Mouse (Mus musculus): ENCODE results near the gene Snap91. TPM values are rescaled to one million over a fixed set of nuclear protein-coding genes. Genes with fewer than 3 reads are reported as not detected.

Snap91 gene
- polyA plus RNA-seq, 1 experiment from 2014 or later, result 18.4 TPM

DNA sequence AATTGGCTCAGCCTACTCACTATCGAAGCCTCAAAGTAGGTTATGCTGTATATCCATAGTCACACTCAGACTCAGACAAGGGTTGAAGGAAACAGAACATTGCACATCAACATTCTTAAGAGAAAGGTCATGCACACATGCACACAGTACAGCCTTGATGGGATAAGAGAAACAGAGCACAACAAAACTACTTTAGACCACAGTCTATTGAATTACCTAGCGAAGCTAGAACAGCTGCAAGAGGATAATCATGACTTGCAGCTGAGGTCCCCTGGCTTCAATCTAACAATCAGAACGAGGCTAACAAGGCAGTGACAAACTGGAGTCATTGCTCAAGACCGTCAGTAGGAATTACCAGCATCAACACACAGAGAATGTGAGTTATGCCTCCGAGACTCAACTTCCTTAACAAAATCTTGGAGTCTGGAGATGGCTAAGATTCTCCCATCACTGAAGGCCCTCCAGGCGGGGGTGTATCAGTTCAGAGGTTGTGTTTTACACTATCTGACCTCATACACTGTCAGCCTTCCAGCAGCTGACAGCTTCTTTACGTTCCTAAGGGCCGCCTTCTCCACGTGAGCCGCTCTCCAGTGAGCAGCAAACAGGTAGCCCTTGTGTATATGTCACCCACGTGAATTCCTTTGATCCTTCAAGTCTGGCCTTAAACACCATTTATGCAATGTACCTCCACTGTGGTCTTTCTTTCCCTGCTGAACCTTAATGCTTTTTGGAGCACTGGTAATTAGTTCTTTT lies 10.7 kb downstream of the Snap91 start:
- H3K9ac ChIP-seq (replicated peaks; ENCODE audit: low read length), result no peak overlapping the region
- H3K27ac ChIP-seq (ENCODE audit: low read length), result no peak overlapping the region
- H3K36me3 ChIP-seq (ENCODE audit: insufficient read depth, low read length), result no peaks in the 10 kb centered on the region
- H3K9me3 ChIP-seq (ENCODE audit: low read length), result no peaks in the 10 kb centered on the region
- 48% methylated on average over 11 of the region's 11 CpGs for WGBS
- H3K27me3 ChIP-seq (ENCODE audit: insufficient read depth, low read length), result no peaks in the 10 kb centered on the region
- ATAC-seq (ENCODE audit: low FRiP score, low TSS enrichment), result 0 out of 2 replicates have a peak, but pooled peaks have one; percentile 42
- H3K4me1 ChIP-seq (ENCODE audit: insufficient read depth, low read length), result no peaks in the 10 kb centered on the region
- no peak overlapping the region for H3K4me3 ChIP-seq (ENCODE audit: low read length)
- no peak overlapping the region for H3K4me2 ChIP-seq (replicated peaks; ENCODE audit: low read depth, low read length)

GRCm38 (mm10) chr9:86858101-86858500 lies 22.4 kb downstream of the Snap91 start:
- Histone ChIP-seq H3K9me3 (ENCODE audit: low read length) (no peaks in the 10 kb centered on the region), H3K27ac (ENCODE audit: low read length) (no peak overlapping the region), H3K4me1 (ENCODE audit: insufficient read depth, low read length) (no peaks in the 10 kb centered on the region), H3K36me3 (ENCODE audit: insufficient read depth, low read length) (no peaks in the 10 kb centered on the region), H3K9ac (replicated peaks; ENCODE audit: low read length) (no peak overlapping the region), H3K4me3 (ENCODE audit: low read length) (no peak overlapping the region), H3K4me2 (replicated peaks; ENCODE audit: low read depth, low read length) (no peak overlapping the region), H3K27me3 (ENCODE audit: insufficient read depth, low read length) (no peaks in the 10 kb centered on the region)
- ATAC-seq (ENCODE audit: low FRiP score, low TSS enrichment), result no peak
- 97% methylated on average over 4 of the region's 4 CpGs for WGBS

GRCm38 (mm10) chr9:86857626-86858025 lies 22.8 kb downstream of the Snap91 start:
- no peak for ATAC-seq (ENCODE audit: low FRiP score, low TSS enrichment)
- no peaks in the 10 kb centered on the region for H3K9me3 ChIP-seq (ENCODE audit: low read length)
- H3K4me1 ChIP-seq (ENCODE audit: insufficient read depth, low read length), result no peaks in the 10 kb centered on the region
- no peak overlapping the region for H3K4me3 ChIP-seq (ENCODE audit: low read length)
- no peaks in the 10 kb centered on the region for H3K36me3 ChIP-seq (ENCODE audit: insufficient read depth, low read length)
- no peaks in the 10 kb centered on the region for H3K27me3 ChIP-seq (ENCODE audit: insufficient read depth, low read length)
- 91% methylated on average over 2 of the region's 2 CpGs for WGBS
- no peak overlapping the region for H3K27ac ChIP-seq (ENCODE audit: low read length)
- H3K4me2 ChIP-seq (replicated peaks; ENCODE audit: low read depth, low read length), result no peak overlapping the region
- H3K9ac ChIP-seq (replicated peaks; ENCODE audit: low read length), result no peak overlapping the region

DNA sequence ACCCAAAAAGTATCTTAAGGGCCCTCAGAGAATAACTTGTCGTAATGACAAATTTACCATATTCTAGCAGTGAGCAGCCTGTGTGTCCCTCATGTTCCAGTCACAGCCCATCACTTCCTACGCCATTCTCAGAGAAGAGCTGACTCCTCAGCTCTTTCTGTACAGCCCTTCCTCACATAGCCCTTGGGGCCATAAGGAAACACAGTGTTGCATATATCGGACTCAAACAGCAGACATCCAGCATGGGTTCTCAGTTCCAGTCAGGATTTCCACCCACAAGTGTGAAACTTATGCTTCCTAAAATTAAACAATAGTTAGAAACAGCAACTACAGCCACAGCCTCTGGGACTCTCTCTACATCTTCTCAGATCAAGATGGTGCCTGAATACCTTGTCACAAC lies 27.6 kb downstream of the Snap91 start:
- H3K4me1 ChIP-seq (ENCODE audit: insufficient read depth, low read length), result no peaks in the 10 kb centered on the region
- WGBS, result 97% methylated on average over 3 of the region's 3 CpGs
- H3K9ac ChIP-seq (replicated peaks; ENCODE audit: low read length), result no peak overlapping the region
- H3K4me3 ChIP-seq (ENCODE audit: low read length), result no peak overlapping the region
- H3K4me2 ChIP-seq (replicated peaks; ENCODE audit: low read depth, low read length), result no peak overlapping the region
- no peaks in the 10 kb centered on the region for H3K27me3 ChIP-seq (ENCODE audit: insufficient read depth, low read length)
- ATAC-seq (ENCODE audit: low FRiP score, low TSS enrichment), result no peak
- H3K27ac ChIP-seq (ENCODE audit: low read length), result no peak overlapping the region
- H3K9me3 ChIP-seq (ENCODE audit: low read length), result no peaks in the 10 kb centered on the region
- H3K36me3 ChIP-seq (ENCODE audit: insufficient read depth, low read length), result no peaks in the 10 kb centered on the region

DNA sequence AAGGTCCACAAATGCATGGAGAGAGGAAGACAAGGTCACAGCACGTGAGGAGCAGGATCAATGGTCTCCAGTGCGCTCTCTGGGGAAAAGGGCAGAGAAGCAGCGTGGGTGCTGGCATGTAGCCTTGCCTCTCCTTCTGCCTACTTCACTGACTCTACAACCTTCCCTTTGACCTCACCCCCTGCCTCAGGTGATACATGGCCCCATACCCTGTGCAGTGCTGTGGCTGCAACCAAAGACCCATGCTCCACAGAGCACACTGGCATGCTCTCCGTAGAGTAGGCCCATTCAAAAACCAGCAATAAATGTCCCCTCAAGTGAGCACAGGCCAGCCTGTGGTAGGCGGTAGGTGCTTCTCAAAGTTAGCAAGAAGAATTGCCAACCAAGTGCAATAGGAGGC lies 28.8 kb downstream of the Snap91 start:
- no peak overlapping the region for H3K4me2 ChIP-seq (replicated peaks; ENCODE audit: low read depth, low read length)
- ATAC-seq (ENCODE audit: low FRiP score, low TSS enrichment), result no peak
- H3K36me3 ChIP-seq (ENCODE audit: insufficient read depth, low read length), result no peaks in the 10 kb centered on the region
- no peaks in the 10 kb centered on the region for H3K9me3 ChIP-seq (ENCODE audit: low read length)
- H3K27me3 ChIP-seq (ENCODE audit: insufficient read depth, low read length), result no peaks in the 10 kb centered on the region
- no peak overlapping the region for H3K9ac ChIP-seq (replicated peaks; ENCODE audit: low read length)
- 90% methylated on average over 5 of the region's 5 CpGs for WGBS
- H3K4me1 ChIP-seq (ENCODE audit: insufficient read depth, low read length), result no peaks in the 10 kb centered on the region
- H3K27ac ChIP-seq (ENCODE audit: low read length), result no peak overlapping the region
- no peak overlapping the region for H3K4me3 ChIP-seq (ENCODE audit: low read length)

DNA sequence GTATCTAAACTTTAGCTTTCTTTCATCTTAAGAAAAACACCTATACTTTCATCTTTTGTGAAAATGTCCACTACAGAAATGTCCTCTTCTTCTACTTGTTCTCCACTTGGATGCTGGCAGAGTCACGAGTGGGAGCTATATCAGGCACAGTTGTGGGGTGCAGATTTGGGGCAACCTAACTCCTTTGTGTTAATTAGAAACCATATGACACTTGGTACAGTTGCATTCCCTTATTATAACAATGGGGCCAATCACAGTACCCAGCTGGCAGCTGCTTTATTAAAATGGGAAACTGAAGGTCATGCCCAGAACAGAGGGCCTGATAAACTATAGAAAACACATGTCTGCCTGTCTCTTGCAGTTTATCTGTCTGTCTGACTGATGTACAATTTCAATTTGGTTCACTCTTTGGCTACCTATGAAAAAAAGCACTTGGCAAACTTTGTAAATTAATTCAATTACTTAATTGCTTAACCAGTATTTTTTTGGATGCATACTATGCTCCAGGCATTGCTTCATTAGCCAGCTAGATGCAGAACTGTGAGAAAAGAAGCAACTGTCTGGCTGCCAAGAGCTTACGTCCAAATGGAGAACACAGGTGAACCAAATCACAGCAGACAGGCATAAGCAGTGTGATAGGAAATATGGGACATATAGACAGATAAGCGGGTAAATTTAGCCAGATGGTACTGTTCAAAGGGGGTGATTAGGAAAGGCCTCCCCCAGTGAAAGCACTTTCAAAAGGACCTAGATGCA lies 29.8 kb downstream of the Snap91 start:
- Histone ChIP-seq H3K4me3 (ENCODE audit: low read length) (no peak overlapping the region), H3K4me2 (replicated peaks; ENCODE audit: low read depth, low read length) (no peak overlapping the region), H3K27ac (ENCODE audit: low read length) (no peak overlapping the region), H3K9me3 (ENCODE audit: low read length) (no peaks in the 10 kb centered on the region), H3K27me3 (ENCODE audit: insufficient read depth, low read length) (no peaks in the 10 kb centered on the region), H3K36me3 (ENCODE audit: insufficient read depth, low read length) (no peaks in the 10 kb centered on the region), H3K9ac (replicated peaks; ENCODE audit: low read length) (no peak overlapping the region), H3K4me1 (ENCODE audit: insufficient read depth, low read length) (no peaks in the 10 kb centered on the region)
- WGBS, result 79% methylated on average over 3 of the region's 3 CpGs
- no peak for ATAC-seq (ENCODE audit: low FRiP score, low TSS enrichment)

DNA sequence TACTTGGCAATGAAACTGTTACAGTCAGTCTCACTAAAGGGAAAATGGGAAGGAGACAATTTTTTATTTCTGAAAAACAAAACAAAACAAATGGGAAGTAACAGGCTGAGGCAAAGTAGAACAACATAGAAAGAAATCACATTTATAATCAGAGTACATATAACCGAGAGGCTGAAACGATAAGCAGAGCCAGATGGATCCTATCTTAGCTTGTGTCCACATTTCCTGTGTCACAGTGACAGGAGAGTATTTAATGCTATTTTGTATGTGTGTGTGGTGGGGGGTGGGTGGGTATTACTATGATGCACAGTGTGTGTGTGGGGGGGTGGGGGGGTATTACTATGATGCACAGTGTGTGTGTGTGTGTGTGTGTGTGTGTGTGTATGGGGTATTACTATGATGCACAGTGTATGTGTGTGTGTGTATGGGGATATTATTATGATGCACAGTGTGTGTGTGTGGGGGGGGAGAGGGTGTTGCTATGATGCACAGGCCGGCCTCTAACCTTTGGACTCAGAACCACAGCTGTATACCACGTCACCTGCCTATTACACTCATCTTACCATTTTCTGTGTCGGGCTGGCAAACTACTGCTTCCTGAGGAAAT lies 36.6 kb downstream of the Snap91 start:
- Histone ChIP-seq H3K36me3 (ENCODE audit: insufficient read depth, low read length) (no peaks in the 10 kb centered on the region), H3K27ac (ENCODE audit: low read length) (no peak overlapping the region), H3K27me3 (ENCODE audit: insufficient read depth, low read length) (no peaks in the 10 kb centered on the region), H3K9me3 (ENCODE audit: low read length) (no peaks in the 10 kb centered on the region), H3K4me3 (ENCODE audit: low read length) (no peak overlapping the region), H3K4me2 (replicated peaks; ENCODE audit: low read depth, low read length) (no peak overlapping the region), H3K9ac (replicated peaks; ENCODE audit: low read length) (no peak overlapping the region), H3K4me1 (ENCODE audit: insufficient read depth, low read length) (no peaks in the 10 kb centered on the region)
- no peak; the same call in 1 of the 2 replicates for ATAC-seq (ENCODE audit: low FRiP score, low TSS enrichment)
- WGBS, result 60% methylated on average over 5 of the region's 5 CpGs

- Histone ChIP-seq H3K27ac (ENCODE audit: low read length) (no peak overlapping the region), H3K27me3 (ENCODE audit: insufficient read depth, low read length) (no peaks in the 10 kb centered on the region), H3K9me3 (ENCODE audit: low read length) (0 out of 2 replicates have a peak, but pooled peaks cover 2% of the 10 kb centered on the region), H3K36me3 (ENCODE audit: insufficient read depth, low read length) (no peaks in the 10 kb centered on the region; the same call in 1 of the 2 replicates), H3K4me1 (ENCODE audit: insufficient read depth, low read length) (no peaks in the 10 kb centered on the region), H3K9ac (replicated peaks; ENCODE audit: low read length) (no peak overlapping the region), H3K4me3 (ENCODE audit: low read length) (no peak overlapping the region), H3K4me2 (replicated peaks; ENCODE audit: low read depth, low read length) (no peak overlapping the region)
- WGBS, result 74% methylated on average over 2 of the region's 2 CpGs
- no peak for ATAC-seq (ENCODE audit: low FRiP score, low TSS enrichment)
These were observed 50.7 kb downstream of the Snap91 start for GRCm38 (mm10) chr9:86829792-86830191.

GRCm38 (mm10) chr9:86829034-86829433 lies 51.4 kb downstream of the Snap91 start:
- Histone ChIP-seq H3K27me3 (ENCODE audit: insufficient read depth, low read length) (no peaks in the 10 kb centered on the region), H3K4me3 (ENCODE audit: low read length) (no peak overlapping the region), H3K27ac (ENCODE audit: low read length) (no peak overlapping the region), H3K9ac (replicated peaks; ENCODE audit: low read length) (no peak overlapping the region), H3K4me2 (replicated peaks; ENCODE audit: low read depth, low read length) (no peak overlapping the region), H3K36me3 (ENCODE audit: insufficient read depth, low read length) (no peaks in the 10 kb centered on the region; the same call in 1 of the 2 replicates), H3K9me3 (ENCODE audit: low read length) (0 out of 2 replicates have a peak, but pooled peaks cover 2% of the 10 kb centered on the region), H3K4me1 (ENCODE audit: insufficient read depth, low read length) (no peaks in the 10 kb centered on the region)
- 50% methylated on average over 8 of the region's 8 CpGs for WGBS
- ATAC-seq (ENCODE audit: low FRiP score, low TSS enrichment), result no peak

DNA sequence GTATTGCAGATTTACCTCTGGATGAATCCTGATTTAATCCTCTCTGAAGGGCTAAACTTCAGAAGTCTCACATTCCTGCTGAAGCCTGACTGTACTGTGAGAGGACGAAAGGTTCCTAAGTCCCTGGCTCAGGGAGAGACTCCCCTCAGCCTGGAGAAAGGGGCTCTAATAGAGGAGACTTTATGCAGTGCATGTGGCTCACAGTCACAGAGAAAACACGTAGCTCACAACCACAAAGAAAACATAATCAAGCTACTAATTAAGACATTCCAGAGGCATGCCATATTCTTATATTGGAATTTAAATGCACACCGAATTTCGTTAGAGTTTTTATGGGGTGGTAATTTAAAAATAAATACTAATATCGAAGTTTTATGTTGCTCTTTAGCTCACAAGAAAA lies 61.1 kb downstream of the Snap91 start:
- Histone ChIP-seq H3K27me3 (ENCODE audit: insufficient read depth, low read length) (no peaks in the 10 kb centered on the region), H3K27ac (ENCODE audit: low read length) (no peak overlapping the region), H3K4me1 (ENCODE audit: insufficient read depth, low read length) (no peaks in the 10 kb centered on the region), H3K4me2 (replicated peaks; ENCODE audit: low read depth, low read length) (no peak overlapping the region), H3K4me3 (ENCODE audit: low read length) (no peak overlapping the region), H3K9ac (replicated peaks; ENCODE audit: low read length) (no peak overlapping the region), H3K9me3 (ENCODE audit: low read length) (no peaks in the 10 kb centered on the region), H3K36me3 (ENCODE audit: insufficient read depth, low read length) (no peaks in the 10 kb centered on the region)
- ATAC-seq (ENCODE audit: low FRiP score, low TSS enrichment), result no peak
- 83% methylated on average over 5 of the region's 5 CpGs for WGBS

All from kidney, embryonic 16.5 days (tissue).